Mouse (Mus musculus): ENCODE data around the gene Cdkl2. TPM values are rescaled to one million over a fixed set of nuclear protein-coding genes. Genes with fewer than 3 reads are reported as not detected.

The Cdkl2 gene
- polyA plus RNA-seq, 1 experiment from 2014 or later, result 0.93 TPM

GRCm38 (mm10) chr5:92042377-92043348 is 1.0 kb downstream of the Cdkl2 start:
- Histone ChIP-seq H3K36me3 (replicated peaks; ENCODE audit: control insufficient read depth, insufficient read depth, low read depth, low read length) (no peaks in the 10 kb centered on the region), H3K4me2 (ENCODE audit: low read depth, low read length) (peak overlapping the region; percentile 93), H3K4me3 (ENCODE audit: low read depth, low read length) (peak overlapping the region; percentile 62), H3K27me3 (ENCODE audit: control insufficient read depth, insufficient read depth, low read length) (no peaks in the 10 kb centered on the region), H3K4me1 (ENCODE audit: control insufficient read depth, insufficient read depth, low read length) (no peaks in the 10 kb centered on the region), H3K27ac (replicated peaks; ENCODE audit: low read depth, low read length) (no peak overlapping the region), H3K9ac (replicated peaks; ENCODE audit: low read length) (peak overlapping the region; percentile 39), H3K9me3 (replicated peaks; ENCODE audit: control insufficient read depth, low read length) (no peaks in the 10 kb centered on the region)
- DNase-seq (ENCODE audit: low spot score) (peak; percentile 86), ATAC-seq (replicated peaks; ENCODE audit: insufficient number of reproducible peaks, low FRiP score, low TSS enrichment, low read depth) (peak; percentile 98)
- WGBS, result under 1% methylated on average over 68 of the region's 68 CpGs

DNA sequence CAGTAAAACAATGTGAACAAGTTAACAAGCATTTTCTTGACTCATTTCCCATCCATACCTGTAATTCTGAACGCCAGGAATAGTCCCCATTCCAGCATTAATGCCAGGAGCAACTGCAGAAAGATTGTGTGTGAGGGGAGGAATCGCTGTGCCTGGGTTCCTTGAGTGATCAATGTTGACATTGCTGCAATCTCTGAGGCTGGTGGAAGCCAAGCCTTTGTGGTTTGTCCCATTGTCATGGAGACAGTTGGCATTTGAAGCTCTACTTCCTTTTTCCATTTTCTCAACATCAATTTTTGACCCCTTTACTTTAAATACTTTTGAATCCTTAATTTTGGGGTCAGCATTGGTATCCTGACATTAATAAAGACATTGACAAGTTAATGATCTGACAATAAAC is 23.7 kb downstream of the Cdkl2 start:
- Histone ChIP-seq H3K4me1 (ENCODE audit: control insufficient read depth, insufficient read depth, low read length) (no peaks in the 10 kb centered on the region), H3K9me3 (replicated peaks; ENCODE audit: control insufficient read depth, low read length) (no peaks in the 10 kb centered on the region), H3K4me3 (ENCODE audit: low read depth, low read length) (no peak overlapping the region), H3K4me2 (ENCODE audit: low read depth, low read length) (no peak overlapping the region), H3K36me3 (replicated peaks; ENCODE audit: control insufficient read depth, insufficient read depth, low read depth, low read length) (no peaks in the 10 kb centered on the region), H3K9ac (replicated peaks; ENCODE audit: low read length) (no peak overlapping the region), H3K27me3 (ENCODE audit: control insufficient read depth, insufficient read depth, low read length) (no peaks in the 10 kb centered on the region), H3K27ac (replicated peaks; ENCODE audit: low read depth, low read length) (no peak overlapping the region)
- DNase-seq (ENCODE audit: low spot score), result no peak
- ATAC-seq (replicated peaks; ENCODE audit: insufficient number of reproducible peaks, low FRiP score, low TSS enrichment, low read depth), result no peak
- 68% methylated on average over 2 of the region's 2 CpGs for WGBS

DNA sequence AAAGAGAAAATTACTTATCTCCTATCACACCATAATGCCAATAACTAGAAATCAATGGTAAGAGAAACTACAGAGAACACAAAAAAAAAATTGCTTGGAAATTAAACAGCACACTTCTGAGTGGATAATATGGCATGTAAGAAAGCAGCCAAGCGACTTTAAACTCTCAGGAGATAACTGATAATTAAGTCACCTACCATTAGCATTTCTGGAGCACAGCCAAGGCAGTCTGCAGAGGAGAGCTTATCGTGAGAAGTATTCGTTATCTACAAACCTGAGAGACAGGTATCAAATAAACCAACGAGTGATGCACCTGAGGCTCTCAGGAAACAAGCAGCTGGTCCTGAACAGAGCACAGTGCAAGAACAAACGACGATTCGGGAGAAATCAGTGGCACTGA is 31.9 kb downstream of the Cdkl2 start:
- 75% methylated on average over 7 of the region's 7 CpGs for WGBS
- DNase-seq (ENCODE audit: low spot score), result no peak

GRCm38 (mm10) chr5:92009827-92010226 is 33.9 kb downstream of the Cdkl2 start:
- 43% methylated on average over 2 of the region's 2 CpGs for WGBS
- Histone ChIP-seq H3K36me3 (replicated peaks; ENCODE audit: control insufficient read depth, insufficient read depth, low read depth, low read length) (no peaks in the 10 kb centered on the region), H3K4me2 (ENCODE audit: low read depth, low read length) (no peak overlapping the region), H3K27ac (replicated peaks; ENCODE audit: low read depth, low read length) (no peak overlapping the region), H3K9me3 (replicated peaks; ENCODE audit: control insufficient read depth, low read length) (no peaks in the 10 kb centered on the region), H3K27me3 (ENCODE audit: control insufficient read depth, insufficient read depth, low read length) (no peaks in the 10 kb centered on the region), H3K4me1 (ENCODE audit: control insufficient read depth, insufficient read depth, low read length) (no peaks in the 10 kb centered on the region), H3K4me3 (ENCODE audit: low read depth, low read length) (no peak overlapping the region), H3K9ac (replicated peaks; ENCODE audit: low read length) (no peak overlapping the region)
- ATAC-seq (replicated peaks; ENCODE audit: insufficient number of reproducible peaks, low FRiP score, low TSS enrichment, low read depth), result no peak
- no peak for DNase-seq (ENCODE audit: low spot score)

More for the DNA sequence above, 31.9 kb downstream of the Cdkl2 start:
- Histone ChIP-seq H3K27me3 (ENCODE audit: control insufficient read depth, insufficient read depth, low read length) (no peaks in the 10 kb centered on the region), H3K9ac (replicated peaks; ENCODE audit: low read length) (no peak overlapping the region), H3K9me3 (replicated peaks; ENCODE audit: control insufficient read depth, low read length) (no peaks in the 10 kb centered on the region), H3K27ac (replicated peaks; ENCODE audit: low read depth, low read length) (no peak overlapping the region), H3K36me3 (replicated peaks; ENCODE audit: control insufficient read depth, insufficient read depth, low read depth, low read length) (no peaks in the 10 kb centered on the region), H3K4me1 (ENCODE audit: control insufficient read depth, insufficient read depth, low read length) (no peaks in the 10 kb centered on the region), H3K4me3 (ENCODE audit: low read depth, low read length) (no peak overlapping the region), H3K4me2 (ENCODE audit: low read depth, low read length) (no peak overlapping the region)
- ATAC-seq (replicated peaks; ENCODE audit: insufficient number of reproducible peaks, low FRiP score, low TSS enrichment, low read depth), result no peak

DNA sequence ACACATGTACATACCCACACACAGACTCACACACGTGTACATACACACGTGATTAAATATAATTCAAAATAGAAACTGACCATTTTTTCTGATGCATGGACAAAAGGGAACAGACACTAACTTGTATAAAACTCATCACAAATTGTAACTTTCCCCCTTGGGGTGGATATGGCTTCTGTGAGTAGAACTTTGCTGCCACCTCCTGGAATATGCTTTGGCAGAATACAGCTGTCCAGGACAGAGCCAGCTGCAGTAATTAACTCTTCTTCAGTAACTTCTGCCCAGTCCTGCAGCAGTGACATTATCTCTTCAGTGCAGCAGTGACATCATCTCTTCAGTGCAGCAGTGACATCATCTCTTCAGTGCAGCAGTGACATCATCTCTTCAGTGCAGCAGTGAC is 40.7 kb downstream of the Cdkl2 start:
- ATAC-seq (replicated peaks; ENCODE audit: insufficient number of reproducible peaks, low FRiP score, low TSS enrichment, low read depth) (no peak; the same call in 1 of the 2 replicates), DNase-seq (ENCODE audit: low spot score) (peak; percentile 41)
- Histone ChIP-seq H3K36me3 (replicated peaks; ENCODE audit: control insufficient read depth, insufficient read depth, low read depth, low read length) (no peaks in the 10 kb centered on the region), H3K27ac (replicated peaks; ENCODE audit: low read depth, low read length) (no peak overlapping the region), H3K27me3 (ENCODE audit: control insufficient read depth, insufficient read depth, low read length) (no peaks in the 10 kb centered on the region), H3K9ac (replicated peaks; ENCODE audit: low read length) (no peak overlapping the region), H3K4me3 (ENCODE audit: low read depth, low read length) (no peak overlapping the region), H3K4me1 (ENCODE audit: control insufficient read depth, insufficient read depth, low read length) (no peaks in the 10 kb centered on the region), H3K4me2 (ENCODE audit: low read depth, low read length) (no peak overlapping the region), H3K9me3 (replicated peaks; ENCODE audit: control insufficient read depth, low read length) (no peaks in the 10 kb centered on the region)
- WGBS, result 67% methylated on average over 2 of the region's 2 CpGs

DNA sequence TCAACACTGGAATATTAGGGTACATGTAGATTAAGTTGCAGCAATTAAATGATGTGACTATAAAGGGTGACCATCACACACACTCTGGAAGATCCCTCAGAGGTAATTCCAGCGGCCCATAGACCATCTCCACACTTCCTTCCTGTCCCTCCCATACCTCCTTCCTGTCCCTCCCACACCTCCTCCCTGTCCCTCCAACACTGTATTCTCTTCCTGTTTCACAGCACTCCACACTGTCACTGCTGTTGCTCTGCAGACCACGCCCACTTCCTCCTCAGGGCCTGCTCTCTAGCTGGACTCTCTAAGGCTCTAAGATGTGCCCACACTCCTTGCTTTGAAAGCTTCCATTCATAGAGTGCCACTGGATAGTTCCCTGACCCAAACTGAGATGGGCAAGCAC is 42.9 kb downstream of the Cdkl2 start:
- Histone ChIP-seq H3K9me3 (replicated peaks; ENCODE audit: control insufficient read depth, low read length) (no peaks in the 10 kb centered on the region), H3K4me2 (ENCODE audit: low read depth, low read length) (no peak overlapping the region), H3K27ac (replicated peaks; ENCODE audit: low read depth, low read length) (no peak overlapping the region), H3K4me3 (ENCODE audit: low read depth, low read length) (no peak overlapping the region), H3K9ac (replicated peaks; ENCODE audit: low read length) (no peak overlapping the region), H3K36me3 (replicated peaks; ENCODE audit: control insufficient read depth, insufficient read depth, low read depth, low read length) (no peaks in the 10 kb centered on the region), H3K27me3 (ENCODE audit: control insufficient read depth, insufficient read depth, low read length) (no peaks in the 10 kb centered on the region), H3K4me1 (ENCODE audit: control insufficient read depth, insufficient read depth, low read length) (no peaks in the 10 kb centered on the region)
- DNase-seq (ENCODE audit: low spot score), result no peak
- WGBS, result 71% methylated on average over 2 of the region's 2 CpGs
- ATAC-seq (replicated peaks; ENCODE audit: insufficient number of reproducible peaks, low FRiP score, low TSS enrichment, low read depth), result no peak

DNA sequence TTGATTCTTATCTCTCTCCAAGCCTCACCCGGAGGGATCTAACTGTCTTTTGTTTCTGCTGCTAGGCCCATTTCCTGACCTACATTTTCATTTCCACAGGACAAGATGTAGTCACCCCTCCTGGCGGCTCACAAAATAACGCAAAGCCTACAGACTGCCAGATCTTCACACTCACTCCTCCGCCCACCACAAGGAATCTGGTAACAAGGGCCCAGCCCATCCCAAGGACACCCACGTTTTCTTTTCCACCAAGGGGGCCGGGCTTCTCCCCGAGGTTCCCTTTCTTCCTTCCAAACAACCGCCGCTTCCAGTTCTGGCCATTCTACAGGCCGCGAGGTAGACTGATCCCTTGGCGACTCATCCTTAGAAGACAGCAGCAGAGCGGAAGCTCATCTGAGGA is 49.1 kb downstream of the Cdkl2 start:
- H3K9ac ChIP-seq (replicated peaks; ENCODE audit: low read length), result no peak overlapping the region
- 61% methylated on average over 13 of the region's 13 CpGs for WGBS
- H3K27ac ChIP-seq (replicated peaks; ENCODE audit: low read depth, low read length), result no peak overlapping the region
- H3K4me1 ChIP-seq (ENCODE audit: control insufficient read depth, insufficient read depth, low read length), result no peaks in the 10 kb centered on the region
- no peaks in the 10 kb centered on the region for H3K9me3 ChIP-seq (replicated peaks; ENCODE audit: control insufficient read depth, low read length)
- H3K36me3 ChIP-seq (replicated peaks; ENCODE audit: control insufficient read depth, insufficient read depth, low read depth, low read length), result no peaks in the 10 kb centered on the region
- no peak overlapping the region for H3K4me2 ChIP-seq (ENCODE audit: low read depth, low read length)
- DNase-seq (ENCODE audit: low spot score) (no peak), ATAC-seq (replicated peaks; ENCODE audit: insufficient number of reproducible peaks, low FRiP score, low TSS enrichment, low read depth) (no peak)
- no peak overlapping the region for H3K4me3 ChIP-seq (ENCODE audit: low read depth, low read length)
- H3K27me3 ChIP-seq (ENCODE audit: control insufficient read depth, insufficient read depth, low read length), result no peaks in the 10 kb centered on the region

DNA sequence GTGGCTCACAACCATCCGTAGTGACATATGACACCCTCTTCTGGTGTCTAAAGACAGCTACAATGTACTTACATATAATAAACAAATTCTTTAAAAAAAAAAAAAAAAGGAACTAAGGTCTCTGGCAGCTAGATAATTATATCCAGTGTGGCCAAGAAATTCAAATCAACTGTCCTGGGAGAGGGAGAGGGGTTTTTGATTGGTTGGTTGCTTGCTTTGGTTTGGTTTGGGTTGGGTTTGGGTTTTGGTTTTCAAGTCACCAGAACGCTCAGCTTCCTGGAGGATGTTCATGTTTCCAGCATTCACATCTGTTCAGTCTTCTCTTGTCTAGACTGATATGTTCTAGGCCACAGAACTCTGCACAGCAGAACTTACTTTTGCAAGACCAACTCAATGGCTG is 50.6 kb downstream of the Cdkl2 start:
- no peaks in the 10 kb centered on the region for H3K36me3 ChIP-seq (replicated peaks; ENCODE audit: control insufficient read depth, insufficient read depth, low read depth, low read length)
- no peak overlapping the region for H3K4me3 ChIP-seq (ENCODE audit: low read depth, low read length)
- no peak overlapping the region for H3K4me2 ChIP-seq (ENCODE audit: low read depth, low read length)
- no peaks in the 10 kb centered on the region for H3K9me3 ChIP-seq (replicated peaks; ENCODE audit: control insufficient read depth, low read length)
- WGBS, result 83% methylated on average over 2 of the region's 2 CpGs
- no peak for DNase-seq (ENCODE audit: low spot score)
- no peak overlapping the region for H3K9ac ChIP-seq (replicated peaks; ENCODE audit: low read length)
- ATAC-seq (replicated peaks; ENCODE audit: insufficient number of reproducible peaks, low FRiP score, low TSS enrichment, low read depth), result no peak
- H3K27ac ChIP-seq (replicated peaks; ENCODE audit: low read depth, low read length), result no peak overlapping the region
- H3K4me1 ChIP-seq (ENCODE audit: control insufficient read depth, insufficient read depth, low read length), result no peaks in the 10 kb centered on the region
- no peaks in the 10 kb centered on the region for H3K27me3 ChIP-seq (ENCODE audit: control insufficient read depth, insufficient read depth, low read length)
